Mouse (Mus musculus) brain, embryonic 14.5 days (tissue): ENCODE data around the gene Olfr1353. TPM values are rescaled to one million over a fixed set of nuclear protein-coding genes. Genes with fewer than 3 reads are reported as not detected.
"Not testable (repeated sequence)": the region's sequence is repeated elsewhere in the genome, so short reads cannot be mapped to it uniquely, and the experiment has no call there.

Experiments used
- DNase-seq: peaks from one replicate; pipeline ENCODE4 v3.0.0-alpha.2; 2011; ENCODE audit warnings: low read depth
- CTCF ChIP-seq: fragments of 200-500 bp; IDR thresholded peaks from 2 replicates; pipeline ENCODE4 v1.5.1; 2012; ENCODE audit warnings: inconsistent platforms, mild to moderate bottlenecking, moderate library complexity, borderline replicate concordance; ENCODE audit not compliant: insufficient read depth, insufficient read length; ENCODE audit errors: extremely low read depth
- POLR2A ChIP-seq: fragments of 200-500 bp; IDR thresholded peaks from 2 replicates; pipeline ENCODE4 v1.6.1; 2012; ENCODE audit warnings: mild to moderate bottlenecking, inconsistent platforms, borderline replicate concordance; ENCODE audit not compliant: poor library complexity, insufficient read depth, insufficient read length, severe bottlenecking; ENCODE audit errors: extremely low read depth
- polyA plus RNA-seq: library from polyadenylated mRNA; depleted of rRNA; stranded (reverse); fragments of >200 nt; gene quantifications from 2 replicates; pipeline ENCODE4 v1.2.3, GENCODE M21; 2012; rRNA removed

Gene Olfr1353
- not detected in 2 replicates for polyA plus RNA-seq

GRCm38 (mm10) chr10:78963009-78963408 lies at the start of gene Olfr1353:
TSS of gene Olfr1353 (plus strand) at chr10:78963309.
- not testable (repeated sequence) for DNase-seq

- not testable (repeated sequence) for DNase-seq
These were observed 12.8 kb upstream of the Olfr1353 start, which contains the start of gene Olfr8 for GRCm38 (mm10) chr10:78950336-78950735. TSS of gene Olfr8 (plus strand) at chr10:78950636.

GRCm38 (mm10) chr10:78980750-78981149 lies 17.6 kb downstream of the Olfr1353 start, which contains the start of gene Olfr1352:
TSS of gene Olfr1352 (plus strand) at chr10:78981050.
- no peak for DNase-seq
- TF ChIP-seq CTCF = no peak
- TF ChIP-seq POLR2A = no peak

GRCm38 (mm10) chr10:79012172-79012571 lies 49.1 kb downstream of the Olfr1353 start, which contains the start of gene Olfr1351:
TSS of gene Olfr1351 (plus strand) at chr10:79012472.
- no peak for DNase-seq
- TF ChIP-seq POLR2A = no peak
- no peak for TF ChIP-seq CTCF

Other genes starting within 250 kb of the Olfr1353 start
- 0.03 and 0.10 TPM in 2 replicates for gene Casp14, start 245.0 kb upstream of the Olfr1353 start, polyA plus RNA-seq
- gene Ccdc105, start 210.2 kb upstream of the Olfr1353 start, polyA plus RNA-seq = 0.14 TPM in 1 of 2 replicates, not detected in the other
- gene Slc1a6, start 182.8 kb upstream of the Olfr1353 start, polyA plus RNA-seq = 12.9 and 18.2 TPM in 2 replicates
- gene Olfr1356, start 111.1 kb upstream of the Olfr1353 start, polyA plus RNA-seq = not detected in 2 replicates
- not detected in 2 replicates for gene Olfr1355, start 87.8 kb upstream of the Olfr1353 start, polyA plus RNA-seq
- not detected in 2 replicates for gene Olfr1354, start 50.1 kb upstream of the Olfr1353 start, polyA plus RNA-seq
- gene Olfr8, start 12.7 kb upstream of the Olfr1353 start, polyA plus RNA-seq = not detected in 2 replicates
- not detected in 2 replicates for gene Olfr1352, start 17.7 kb downstream of the Olfr1353 start, polyA plus RNA-seq
- not detected in 2 replicates for gene Olfr1351, start 49.2 kb downstream of the Olfr1353 start, polyA plus RNA-seq
- not detected in 2 replicates for gene Olfr57, start 65.4 kb downstream of the Olfr1353 start, polyA plus RNA-seq
- 18.9 and 29.3 TPM in 2 replicates for gene 2610008E11Rik, start 134.3 kb downstream of the Olfr1353 start, polyA plus RNA-seq
- gene Vmn2r80, start 185.5 kb downstream of the Olfr1353 start, polyA plus RNA-seq = not detected in 2 replicates